ENCODE assay signal across 9 mouse cellular contexts in genomic region chrX:16998578-16998977, GRCm38 (mm10).
DNase-seq lines count a peak whose midpoint lies in the region; ATAC-seq lines count a peak whose summit lies in the region.
"Had no signal": no experiment of that assay in that cellular context is flagged by ENCODE, and none has a peak within 500 bp of the region (broad histone marks: within the 10 kb centered on the region; RNA-seq: fewer than 3 reads in every experiment).

No protein-coding gene starts in this region.

- H3K4me1 ChIP-seq in heart, embryonic 14.5 days (ENCODE audit: control insufficient read depth in 2 of 2, insufficient read depth in 2 of 2, low read length in 2 of 2) = no peaks in the 10 kb centered on the region
- H3K4me1 ChIP-seq in forebrain, embryonic 13.5 days = no peaks in the 10 kb centered on the region
- no peaks in the 10 kb centered on the region for H3K4me1 ChIP-seq in neural tube, embryonic 12.5 days

- H3K4me2 ChIP-seq in heart, embryonic 14.5 days (ENCODE audit: low read length) = no peak overlapping the region
- no peak overlapping the region for H3K4me2 ChIP-seq in forebrain, embryonic 13.5 days
- H3K4me2 ChIP-seq in neural tube, embryonic 12.5 days (replicated peaks) = no peak overlapping the region

- no peak overlapping the region for H3K27ac ChIP-seq in heart, embryonic 14.5 days (replicated peaks in 1 of 2; ENCODE audit: control insufficient read depth in 1 of 2, insufficient read depth in 1 of 2, low read depth in 2 of 2, low read length in 2 of 2)
- H3K27ac ChIP-seq in forebrain, embryonic 13.5 days = no peak overlapping the region
- H3K27ac ChIP-seq in neural tube, embryonic 12.5 days = no peak overlapping the region
- H3K27ac ChIP-seq: liver, embryonic 14.5 days had no signal

- H3K36me3 ChIP-seq in heart, embryonic 14.5 days (ENCODE audit: control insufficient read depth, insufficient read depth, low read length) = no peaks in the 10 kb centered on the region
- no peaks in the 10 kb centered on the region for H3K36me3 ChIP-seq in forebrain, embryonic 13.5 days (ENCODE audit: poor library complexity, severe bottlenecking)
- no peaks in the 10 kb centered on the region for H3K36me3 ChIP-seq in neural tube, embryonic 12.5 days

- no peak overlapping the region for H3K9ac ChIP-seq in heart, embryonic 14.5 days (ENCODE audit: low read length)
- H3K9ac ChIP-seq in forebrain, embryonic 13.5 days = no peak overlapping the region
- no peak overlapping the region for H3K9ac ChIP-seq in neural tube, embryonic 12.5 days
- H3K9ac ChIP-seq: liver, embryonic 14.5 days had no signal

- no peak overlapping the region for H3K4me3 ChIP-seq in heart, embryonic 14.5 days (ENCODE audit: control insufficient read depth in 1 of 2, insufficient read depth in 1 of 2, low read depth in 1 of 2, low read length in 2 of 2)
- H3K4me3 ChIP-seq in forebrain, embryonic 13.5 days = no peak overlapping the region
- H3K4me3 ChIP-seq in neural tube, embryonic 12.5 days = no peak overlapping the region

- no peak for DNase-seq in heart, adult 9 months (ENCODE audit: low spot score in 2 of 2)
- peak; percentile 35 for DNase-seq in adipocyte (ENCODE audit: low spot score)
- DNase-seq in kidney, postnatal 10 days = peak; percentile 86
- DNase-seq in thymus, postnatal 0 days (ENCODE audit: low spot score) = no peak
- DNase-seq in spleen, adult 18-20 months = no peak

- 25% methylated on average over 5 of the region's 5 CpGs for WGBS in heart, embryonic 14.5 days
- 15% methylated on average over 4 of the region's 5 CpGs for WGBS in forebrain, embryonic 13.5 days
- 40% methylated on average over 5 of the region's 5 CpGs for WGBS in neural tube, embryonic 12.5 days

- H3K27me3 ChIP-seq in heart, embryonic 14.5 days (ENCODE audit: control insufficient read depth, insufficient read depth, low read length) = no peaks in the 10 kb centered on the region
- no peaks in the 10 kb centered on the region for H3K27me3 ChIP-seq in forebrain, embryonic 13.5 days
- H3K27me3 ChIP-seq in neural tube, embryonic 12.5 days (replicated peaks) = no peaks in the 10 kb centered on the region

- peak; percentile 39; the same call in 1 of the 2 replicates for ATAC-seq in heart, embryonic 14.5 days (ENCODE audit: insufficient number of reproducible peaks, insufficient read depth, low FRiP score, low read depth)
- ATAC-seq in forebrain, embryonic 13.5 days = peak; percentile 89
- peak; percentile 66; the same call in 1 of the 2 replicates for ATAC-seq in neural tube, embryonic 12.5 days (ENCODE audit: low FRiP score, low read depth)

- H3K9me3 ChIP-seq in heart, embryonic 14.5 days (ENCODE audit: control insufficient read depth, low read length) = no peaks in the 10 kb centered on the region
- H3K9me3 ChIP-seq in forebrain, embryonic 13.5 days (replicated peaks) = no peaks in the 10 kb centered on the region
- no peaks in the 10 kb centered on the region for H3K9me3 ChIP-seq in neural tube, embryonic 12.5 days

Comparison
In these comparisons a context has a peak if more than half of its experiments do, and no peak if none do; other contexts are left out.
1. ATAC-seq: peak in every context shown above with its lines; median percentile 89 in forebrain, embryonic 13.5 days; 66 in neural tube, embryonic 12.5 days; 39 in heart, embryonic 14.5 days.
2. DNase-seq: peak in adipocyte (single experiment) and kidney, postnatal 10 days (single experiment); none in heart, adult 9 months (0 of 2), thymus, postnatal 0 days (single experiment) and spleen, adult 18-20 months (0 of 2).